Mouse (Mus musculus): ENCODE data around the gene Nle1.

DNA sequence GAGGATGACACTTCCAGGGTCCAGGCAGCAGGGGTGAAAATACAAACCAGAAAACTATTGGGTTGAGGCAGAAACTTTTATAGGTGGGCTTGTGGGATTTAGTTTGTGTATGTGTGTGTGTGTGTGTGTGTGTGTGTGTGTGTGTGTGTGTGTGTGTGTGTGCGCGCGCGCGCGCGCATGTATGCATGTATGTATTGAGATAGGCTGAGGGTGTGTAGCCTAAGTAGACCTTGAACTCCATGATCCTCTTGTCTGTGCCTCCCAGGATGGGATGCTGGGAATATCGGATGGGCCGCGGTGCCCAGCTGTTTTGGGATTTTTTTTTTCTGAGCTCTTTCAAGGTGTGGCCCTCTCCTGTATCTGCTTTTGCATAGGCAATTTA, 388 bp upstream of the Nle1 start:
- TF ChIP-seq POLR2A (IDR thresholded peaks at IDR 0.05; ENCODE audit: insufficient read depth, low read depth, low read length) (no peak), CTCF (IDR thresholded peaks at IDR 0.05; ENCODE audit: insufficient read depth, low read depth, low read length) (no peak)

All from olfactory bulb, adult 2 months (tissue).